Mouse (Mus musculus): ENCODE measurements around the gene BC052040. TPM values are rescaled to one million over a fixed set of nuclear protein-coding genes. Genes with fewer than 3 reads are reported as not detected.

The BC052040 gene
- 11.8 and 13.8 TPM in 2 replicates for polyA plus RNA-seq (2015; fragmentation: Nextera tagmentation; extraction: Ambion mirVana)

GRCm38 (mm10) chr2:115581241-115581988 lies at the start of gene BC052040:
BC052040 (plus strand) TSS chr2:115581716.
- H3K9ac ChIP-seq: peak within 1 kb of the TSS; percentile 79
- no peaks in the 10 kb centered on the region for H3K36me3 ChIP-seq
- H3K27me3 ChIP-seq: no peaks in the 10 kb centered on the region
- under 1% methylated on average over 41 of the region's 41 CpGs for WGBS
- peaks cover 22% of the 10 kb centered on the region for H3K4me1 ChIP-seq (replicated peaks)
- ATAC-seq (ENCODE audit: low read depth): peak; percentile 97
- H3K4me2 ChIP-seq: peak within 1 kb of the TSS; percentile 65
- peak within 1 kb of the TSS; percentile 73 for H3K4me3 ChIP-seq
- H3K9me3 ChIP-seq: no peaks in the 10 kb centered on the region
- peak within 1 kb of the TSS; percentile 78 for H3K27ac ChIP-seq (replicated peaks)

GRCm38 (mm10) chr2:115538009-115538690 lies 43.4 kb upstream of the BC052040 start:
- Histone ChIP-seq H3K9ac (no peak overlapping the region), H3K4me1 (replicated peaks) (peaks cover 21% of the 10 kb centered on the region), H3K27ac (replicated peaks) (peak overlapping the region; percentile 10; the same call in 1 of the 2 replicates), H3K9me3 (no peaks in the 10 kb centered on the region), H3K36me3 (no peaks in the 10 kb centered on the region), H3K4me2 (no peak overlapping the region), H3K27me3 (peaks cover 18% of the 10 kb centered on the region), H3K4me3 (no peak overlapping the region)
- peak; percentile 95 for ATAC-seq (ENCODE audit: low read depth)
- WGBS: 21% methylated on average over 13 of the region's 13 CpGs

GRCm38 (mm10) chr2:115538691-115539283 lies 42.7 kb upstream of the BC052040 start:
- no peak overlapping the region for H3K4me2 ChIP-seq
- H3K4me3 ChIP-seq: no peak overlapping the region
- no peak overlapping the region for H3K27ac ChIP-seq (replicated peaks)
- ATAC-seq (ENCODE audit: low read depth): peak; percentile 77; the same call in 1 of the 2 replicates
- peaks cover 20% of the 10 kb centered on the region for H3K27me3 ChIP-seq
- no peaks in the 10 kb centered on the region for H3K9me3 ChIP-seq
- WGBS: 26% methylated on average over 5 of the region's 5 CpGs
- peaks cover 21% of the 10 kb centered on the region for H3K4me1 ChIP-seq (replicated peaks)
- no peak overlapping the region for H3K9ac ChIP-seq
- H3K36me3 ChIP-seq: no peaks in the 10 kb centered on the region

DNA sequence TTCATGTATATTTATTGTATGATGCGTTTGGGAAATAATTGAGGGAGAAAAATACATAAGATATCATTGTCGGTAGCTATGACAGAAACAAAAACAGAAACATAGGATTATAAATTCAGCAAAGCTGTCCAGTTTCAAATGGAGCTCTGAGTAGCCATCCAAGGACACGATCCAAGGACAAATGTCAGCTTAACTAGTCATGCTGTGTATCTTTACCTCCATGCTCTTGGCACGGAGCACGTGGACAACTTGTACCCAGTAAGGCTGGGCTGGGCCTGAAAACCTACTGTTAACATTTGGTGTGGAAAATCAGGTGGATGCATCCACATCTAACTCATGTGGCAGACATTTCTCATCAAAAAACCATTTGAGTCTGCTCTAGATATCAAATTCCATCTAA lies 41.8 kb upstream of the BC052040 start:
- Histone ChIP-seq H3K9ac (no peak overlapping the region), H3K36me3 (no peaks in the 10 kb centered on the region), H3K9me3 (no peaks in the 10 kb centered on the region), H3K4me3 (no peak overlapping the region), H3K4me2 (no peak overlapping the region), H3K27ac (replicated peaks) (no peak overlapping the region), H3K27me3 (peaks cover 20% of the 10 kb centered on the region), H3K4me1 (replicated peaks) (peaks cover 21% of the 10 kb centered on the region)
- no peak for ATAC-seq (ENCODE audit: low read depth)
- 92% methylated on average over 5 of the region's 5 CpGs for WGBS

- Histone ChIP-seq H3K27ac (replicated peaks) (no peak overlapping the region), H3K9ac (no peak overlapping the region), H3K4me2 (no peak overlapping the region), H3K36me3 (no peaks in the 10 kb centered on the region), H3K27me3 (peaks cover 20% of the 10 kb centered on the region), H3K4me1 (replicated peaks) (peaks cover 20% of the 10 kb centered on the region), H3K9me3 (no peaks in the 10 kb centered on the region), H3K4me3 (no peak overlapping the region)
- no peak for ATAC-seq (ENCODE audit: low read depth)
- WGBS: 52% methylated on average over 11 of the region's 11 CpGs
Measured at GRCm38 (mm10) chr2:115542401-115543123, 39.0 kb upstream of the BC052040 start.

- Histone ChIP-seq H3K36me3 (no peaks in the 10 kb centered on the region), H3K9ac (no peak overlapping the region), H3K4me2 (no peak overlapping the region), H3K9me3 (no peaks in the 10 kb centered on the region), H3K27me3 (peaks cover 20% of the 10 kb centered on the region), H3K27ac (replicated peaks) (no peak overlapping the region), H3K4me3 (no peak overlapping the region), H3K4me1 (replicated peaks) (peaks cover 13% of the 10 kb centered on the region)
- no peak for ATAC-seq (ENCODE audit: low read depth)
- 59% methylated on average over 4 of the region's 4 CpGs for WGBS
Measured at GRCm38 (mm10) chr2:115543212-115543611, 38.3 kb upstream of the BC052040 start.

- H3K27ac ChIP-seq (replicated peaks): peak overlapping the region; percentile 24; the same call in 1 of the 2 replicates
- H3K36me3 ChIP-seq: no peaks in the 10 kb centered on the region
- no peaks in the 10 kb centered on the region for H3K9me3 ChIP-seq
- H3K9ac ChIP-seq: no peak overlapping the region
- ATAC-seq (ENCODE audit: low read depth): no peak
- no peaks in the 10 kb centered on the region for H3K27me3 ChIP-seq
- 74% methylated on average over 3 of the region's 3 CpGs for WGBS
- H3K4me2 ChIP-seq: no peak overlapping the region
- no peaks in the 10 kb centered on the region; the same call in 1 of the 2 replicates for H3K4me1 ChIP-seq (replicated peaks)
- no peak overlapping the region for H3K4me3 ChIP-seq
Measured at GRCm38 (mm10) chr2:115551901-115552300, 29.6 kb upstream of the BC052040 start.

DNA sequence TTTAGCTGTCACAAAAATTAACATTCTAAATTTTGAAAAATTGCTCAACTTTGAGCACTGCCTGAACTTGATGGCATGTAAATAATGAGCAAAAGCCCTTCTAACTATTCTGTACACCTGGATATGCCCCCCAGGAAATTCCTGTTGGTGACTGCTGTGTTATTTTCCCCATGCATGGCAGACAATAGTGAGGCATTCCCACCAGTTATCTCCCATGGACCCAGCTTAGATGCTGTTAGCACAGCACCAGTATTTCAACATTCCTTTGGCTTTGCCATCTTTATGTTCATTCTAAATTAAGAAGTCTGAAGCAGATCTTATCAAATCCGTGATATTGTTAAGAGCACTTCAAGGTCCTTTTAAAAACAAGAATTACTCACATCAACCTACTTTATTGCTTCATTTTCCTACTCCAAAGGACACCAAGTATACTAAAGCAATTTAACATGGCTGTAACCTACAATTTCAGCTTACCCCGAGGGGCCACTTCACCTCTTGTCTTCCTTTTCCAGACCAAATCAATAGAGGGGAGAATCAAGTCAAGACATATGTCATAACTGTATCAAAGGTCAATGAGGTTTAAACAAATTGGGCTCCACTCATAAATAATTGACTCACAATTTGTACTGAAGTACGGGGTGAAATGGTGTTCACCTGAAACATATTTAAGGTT lies 19.2 kb upstream of the BC052040 start:
- no peak overlapping the region for H3K4me3 ChIP-seq
- 75% methylated on average over 3 of the region's 3 CpGs for WGBS
- no peak overlapping the region for H3K27ac ChIP-seq (replicated peaks)
- no peaks in the 10 kb centered on the region for H3K9me3 ChIP-seq
- H3K36me3 ChIP-seq: no peaks in the 10 kb centered on the region
- H3K9ac ChIP-seq: no peak overlapping the region
- H3K4me2 ChIP-seq: no peak overlapping the region
- no peaks in the 10 kb centered on the region for H3K27me3 ChIP-seq
- H3K4me1 ChIP-seq (replicated peaks): no peaks in the 10 kb centered on the region
- ATAC-seq (ENCODE audit: low read depth): no peak

DNA sequence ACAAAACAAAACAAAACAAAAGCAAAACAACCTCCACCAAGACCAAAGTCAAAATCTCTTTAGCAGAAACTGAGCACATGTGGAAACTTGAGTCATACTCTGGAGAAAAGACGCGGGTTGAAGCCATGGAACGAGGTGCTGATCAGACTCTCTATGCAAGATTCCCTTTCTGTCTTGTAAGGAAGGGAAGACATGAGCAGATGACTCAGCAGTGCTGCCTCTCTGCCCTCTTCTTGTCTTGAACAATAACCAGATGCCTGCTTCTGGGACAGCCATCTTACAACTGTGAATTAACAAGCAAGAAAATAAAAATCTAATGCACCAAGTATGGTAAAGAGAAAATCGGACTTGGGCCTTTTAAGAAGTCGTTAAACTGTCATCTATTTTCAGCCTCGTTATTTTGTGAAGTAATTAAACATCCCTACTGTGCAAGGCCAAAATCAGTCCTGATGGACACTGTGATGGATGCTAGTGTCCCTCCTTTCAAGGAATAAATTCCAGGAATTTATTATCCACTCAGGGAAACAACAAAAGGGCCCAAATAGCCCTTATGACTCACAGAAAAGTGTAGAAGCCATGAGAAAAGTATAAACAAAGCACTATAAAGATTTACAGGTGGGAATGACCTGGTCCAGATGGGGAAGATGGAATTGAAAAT lies 18.0 kb upstream of the BC052040 start:
- no peaks in the 10 kb centered on the region for H3K4me1 ChIP-seq (replicated peaks)
- no peak overlapping the region for H3K9ac ChIP-seq
- 71% methylated on average over 6 of the region's 6 CpGs for WGBS
- no peak overlapping the region for H3K27ac ChIP-seq (replicated peaks)
- H3K27me3 ChIP-seq: no peaks in the 10 kb centered on the region
- ATAC-seq (ENCODE audit: low read depth): no peak
- no peaks in the 10 kb centered on the region for H3K9me3 ChIP-seq
- no peaks in the 10 kb centered on the region for H3K36me3 ChIP-seq
- no peak overlapping the region for H3K4me2 ChIP-seq
- H3K4me3 ChIP-seq: no peak overlapping the region

DNA sequence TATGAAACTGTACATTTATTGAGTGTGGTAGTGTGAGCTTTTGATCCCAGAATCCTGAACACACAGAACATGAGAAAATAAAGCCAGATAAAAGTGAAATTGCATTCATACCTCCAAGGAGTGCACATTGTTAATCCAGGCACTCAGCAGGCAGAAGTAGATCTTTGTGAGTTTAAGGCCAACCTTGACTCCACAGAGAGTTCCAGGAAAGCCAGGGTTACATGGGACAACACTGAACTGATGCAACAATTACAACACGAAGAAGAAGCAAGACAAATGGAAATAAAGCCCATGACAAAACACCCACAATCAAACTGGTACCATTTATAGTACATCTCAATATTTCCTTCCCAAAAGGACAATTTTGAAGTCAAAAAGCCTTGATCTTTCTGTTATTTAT lies 9.5 kb upstream of the BC052040 start:
- WGBS: 88% methylated on average over 1 of the region's 1 CpGs
- no peak overlapping the region for H3K9ac ChIP-seq
- no peak for ATAC-seq (ENCODE audit: low read depth)

DNA sequence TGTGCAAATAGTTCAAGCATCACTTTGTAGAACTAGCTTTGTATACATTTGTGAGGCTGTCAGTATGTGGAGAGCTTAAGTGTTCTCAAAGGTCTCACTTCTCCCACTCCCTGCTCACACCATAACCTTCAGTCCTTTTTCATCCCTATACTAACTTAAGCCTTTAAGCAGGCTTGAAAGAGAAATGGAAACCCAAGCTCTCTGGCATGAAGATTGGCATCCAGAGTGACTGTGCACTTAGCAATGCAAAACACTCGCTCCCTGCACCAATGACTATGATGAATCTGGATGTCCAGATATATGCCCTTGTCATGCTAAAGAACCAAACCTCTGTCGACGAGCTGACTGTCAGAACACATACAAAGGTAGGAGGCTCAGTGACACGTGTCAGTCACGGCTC lies 6.7 kb upstream of the BC052040 start:
- no peaks in the 10 kb centered on the region for H3K9me3 ChIP-seq
- no peak overlapping the region for H3K9ac ChIP-seq
- no peak overlapping the region for H3K4me3 ChIP-seq
- 82% methylated on average over 5 of the region's 5 CpGs for WGBS
- H3K27me3 ChIP-seq: no peaks in the 10 kb centered on the region
- ATAC-seq (ENCODE audit: low read depth): no peak
- no peak overlapping the region for H3K27ac ChIP-seq (replicated peaks)
- no peaks in the 10 kb centered on the region for H3K36me3 ChIP-seq
- no peak overlapping the region for H3K4me2 ChIP-seq
- H3K4me1 ChIP-seq (replicated peaks): peaks cover 9% of the 10 kb centered on the region

More for the DNA sequence above, 9.5 kb upstream of the BC052040 start:
- Histone ChIP-seq H3K36me3 (no peaks in the 10 kb centered on the region), H3K4me2 (no peak overlapping the region), H3K27me3 (no peaks in the 10 kb centered on the region), H3K27ac (replicated peaks) (no peak overlapping the region), H3K9me3 (no peaks in the 10 kb centered on the region), H3K4me3 (no peak overlapping the region), H3K4me1 (replicated peaks) (no peaks in the 10 kb centered on the region)

All from neural tube, embryonic 13.5 days (tissue).